Comparison of ENCODE assay signal across 7 mouse cellular contexts in the genomic region with DNA sequence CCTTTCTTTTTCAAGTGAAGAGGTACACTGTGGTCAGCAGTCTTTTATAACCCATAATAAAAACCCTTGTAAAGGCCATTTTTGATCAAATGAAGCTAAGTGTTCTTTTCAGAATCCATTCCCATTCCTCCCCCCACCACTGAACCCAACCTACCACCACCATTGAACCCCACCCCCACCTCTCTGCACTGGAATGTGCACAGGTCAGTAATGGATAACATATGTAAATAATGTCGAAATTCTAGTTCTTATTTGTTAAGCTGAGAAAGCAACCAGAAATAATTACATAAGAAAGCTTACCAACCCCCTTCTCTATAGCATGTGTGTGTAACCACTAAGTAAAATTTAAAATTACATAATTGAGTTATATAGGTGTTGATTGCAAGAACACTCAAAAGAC.
DNase-seq lines count a peak whose midpoint lies in the region; ATAC-seq and TF ChIP-seq lines count a peak whose summit lies in the region.
"Not testable (repeated sequence)": the region's sequence is repeated elsewhere in the genome, so short reads cannot be mapped to it uniquely, and the experiment has no call there.

No protein-coding gene starts in this region.

- peak; percentile 44; the same call in 1 of the 2 replicates for ATAC-seq in granulocyte monocyte progenitor cell, adult 5-6 weeks (replicated peaks; ENCODE audit: poor library complexity, severe bottlenecking)
- ATAC-seq in limb, embryonic 11.5 days (ENCODE audit: insufficient number of reproducible peaks, low FRiP score, low TSS enrichment, low read depth), result peak; percentile 13; the same call in 1 of the 2 replicates
- ATAC-seq in liver, embryonic 11.5 days (replicated peaks; ENCODE audit: low FRiP score), result 0 out of 2 replicates have a peak, but pooled peaks have one; percentile 34
- ATAC-seq in liver, embryonic 14.5 days (ENCODE audit: insufficient read depth), result peak; percentile 68
- ATAC-seq in liver, postnatal 0 days, result peak; percentile 77
- ATAC-seq in lung, embryonic 16.5 days (ENCODE audit: low read depth), result peak; percentile 88
- ATAC-seq in stomach, embryonic 14.5 days (ENCODE audit: insufficient number of reproducible peaks, insufficient read depth, low FRiP score, low read depth), result 0 out of 2 replicates have a peak, but pooled peaks have one; percentile 58

- H3K36me3 ChIP-seq in limb, embryonic 11.5 days (ENCODE audit: control insufficient read depth, insufficient read depth, low read length); liver, embryonic 11.5 days (ENCODE audit: control insufficient read depth, insufficient read depth, low read length); liver, embryonic 14.5 days (replicated peaks; ENCODE audit: control insufficient read depth, insufficient read depth, low read depth); liver, postnatal 0 days (replicated peaks; ENCODE audit: insufficient read depth, low read length); lung, embryonic 16.5 days (ENCODE audit: control insufficient read depth, insufficient read depth, low read length); stomach, embryonic 14.5 days (ENCODE audit: control insufficient read depth, insufficient read depth, low read length): not testable (repeated sequence)

- H3K4me1 ChIP-seq in limb, embryonic 11.5 days (ENCODE audit: control insufficient read depth, insufficient read depth, low read length); liver, embryonic 11.5 days (replicated peaks; ENCODE audit: control insufficient read depth, insufficient read depth, low read length); liver, embryonic 14.5 days (replicated peaks; ENCODE audit: control insufficient read depth in 2 of 2, insufficient read depth in 2 of 2, low read length in 1 of 2); liver, postnatal 0 days (ENCODE audit: insufficient read depth); lung, embryonic 16.5 days (replicated peaks; ENCODE audit: control insufficient read depth, insufficient read depth, low read length); stomach, embryonic 14.5 days (ENCODE audit: control insufficient read depth, insufficient read depth, low read length): not testable (repeated sequence)

- H3K27me3 ChIP-seq in limb, embryonic 11.5 days (ENCODE audit: control insufficient read depth, insufficient read depth, low read length); liver, embryonic 11.5 days (replicated peaks; ENCODE audit: control insufficient read depth, insufficient read depth, low read length); liver, embryonic 14.5 days (ENCODE audit: control insufficient read depth, insufficient read depth, low read length); liver, postnatal 0 days (ENCODE audit: insufficient read depth, low read length); lung, embryonic 16.5 days (ENCODE audit: control insufficient read depth, insufficient read depth, low read depth, low read length); stomach, embryonic 14.5 days (ENCODE audit: control insufficient read depth, insufficient read depth, low read length): not testable (repeated sequence)

- TF ChIP-seq CTCF in liver, embryonic 14.5 days (IDR thresholded peaks at IDR 0.05; ENCODE audit: low read depth); liver, postnatal 0 days (IDR thresholded peaks at IDR 0.05; ENCODE audit: low read depth): not testable (repeated sequence)

- H3K9me3 ChIP-seq in limb, embryonic 11.5 days (ENCODE audit: control insufficient read depth, low read length); liver, embryonic 11.5 days (ENCODE audit: control insufficient read depth, low read length); liver, embryonic 14.5 days (ENCODE audit: control insufficient read depth, low read length); liver, postnatal 0 days (ENCODE audit: low read length); lung, embryonic 16.5 days (ENCODE audit: control insufficient read depth, low read length); stomach, embryonic 14.5 days (ENCODE audit: control insufficient read depth, low read depth, low read length): not testable (repeated sequence)

- H3K4me2 ChIP-seq in limb, embryonic 11.5 days (ENCODE audit: low read depth, severe bottlenecking); liver, embryonic 11.5 days; liver, embryonic 14.5 days (ENCODE audit: low read depth); liver, postnatal 0 days (ENCODE audit: low read depth, low read length); lung, embryonic 16.5 days (ENCODE audit: low read depth, low read length); stomach, embryonic 14.5 days (replicated peaks; ENCODE audit: low read depth, low read length): not testable (repeated sequence)

- H3K27ac ChIP-seq in limb, embryonic 11.5 days (replicated peaks; ENCODE audit: low read depth, low read length); liver, embryonic 11.5 days (ENCODE audit: low read depth, low read length); liver, embryonic 14.5 days; liver, postnatal 0 days (ENCODE audit: low read depth); stomach, embryonic 14.5 days (ENCODE audit: low read length): not testable (repeated sequence)
- H3K27ac ChIP-seq in lung, embryonic 16.5 days (ENCODE audit: low read length), result peak overlapping the region; percentile 59; the same call in 1 of the 2 replicates

- H3K9ac ChIP-seq in limb, embryonic 11.5 days (ENCODE audit: low read length); liver, embryonic 11.5 days (ENCODE audit: low read depth, low read length); liver, embryonic 14.5 days (replicated peaks); liver, postnatal 0 days (replicated peaks); lung, embryonic 16.5 days (ENCODE audit: low read length); stomach, embryonic 14.5 days (replicated peaks; ENCODE audit: low read depth, low read length): not testable (repeated sequence)

- not testable (repeated sequence) for H3K4me3 ChIP-seq in limb, embryonic 11.5 days (ENCODE audit: low read depth, low read length); liver, embryonic 11.5 days (ENCODE audit: low read depth, low read length); liver, embryonic 14.5 days (ENCODE audit: insufficient read depth in 1 of 2, low read depth in 2 of 2, low read length in 2 of 2); liver, postnatal 0 days (ENCODE audit: low read depth, low read length); lung, embryonic 16.5 days (ENCODE audit: low read length); stomach, embryonic 14.5 days (ENCODE audit: low read depth, low read length)

- not testable (repeated sequence) for TF ChIP-seq EP300 in liver, embryonic 14.5 days (IDR thresholded peaks at IDR 0.05; ENCODE audit: low read depth); liver, postnatal 0 days (IDR thresholded peaks at IDR 0.05; ENCODE audit: low read depth)

- not testable (repeated sequence) for DNase-seq in limb, embryonic 11.5 days (ENCODE audit: low spot score); liver, embryonic 11.5 days (ENCODE audit: low spot score); liver, embryonic 14.5 days (ENCODE audit: low read depth in 3 of 3, low spot score in 3 of 3); liver, postnatal 0 days

- 44% methylated on average over 1 of the region's 1 CpGs for WGBS in limb, embryonic 11.5 days
- 58% methylated on average over 1 of the region's 1 CpGs for WGBS in liver, embryonic 11.5 days
- 23% methylated on average over 1 of the region's 1 CpGs for WGBS in liver, embryonic 14.5 days (ENCODE audit: insufficient replicate concordance)
- WGBS in liver, postnatal 0 days (ENCODE audit: insufficient replicate concordance), result 31% methylated on average over 1 of the region's 1 CpGs
- 37% methylated on average over 1 of the region's 1 CpGs for WGBS in lung, embryonic 16.5 days
- 46% methylated on average over 1 of the region's 1 CpGs for WGBS in stomach, embryonic 14.5 days

Comparison
In these comparisons a context has a peak if more than half of its experiments do, and no peak if none do; other contexts are left out.
1. ATAC-seq: peak in every context shown above with its lines; median percentile 88 in lung, embryonic 16.5 days; 77 in liver, postnatal 0 days; 68 in liver, embryonic 14.5 days; 58 in stomach, embryonic 14.5 days; 44 in granulocyte monocyte progenitor cell, adult 5-6 weeks; 34 in liver, embryonic 11.5 days; 13 in limb, embryonic 11.5 days.